Mouse (Mus musculus): ENCODE data around the gene Nedd9.

GRCm38 (mm10) chr13:41328481-41328880 lies 158.7 kb downstream of the Nedd9 start:
- no peak for TF ChIP-seq POLR2A (IDR thresholded peaks at IDR 0.05; ENCODE audit: borderline replicate concordance, low read depth, low read length)
- TF ChIP-seq CTCF (IDR thresholded peaks at IDR 0.05; ENCODE audit: low read depth, low read length): no peak

All from bone marrow macrophage, adult 2 months (primary cell).